Mouse (Mus musculus) layer of hippocampus, adult 9-10 months (tissue): ENCODE data around the gene Zdhhc1.

Experiments used
- DNase-seq: peaks from one replicate; pipeline ENCODE4 v3.0.0; 2022; ENCODE audit warnings: low spot score

Zdhhc1 gene

GRCm38 (mm10) chr8:105455218-105455617 lies 41.5 kb downstream of the Zdhhc1 start:
- no peak for DNase-seq

GRCm38 (mm10) chr8:105454088-105454487 lies 42.6 kb downstream of the Zdhhc1 start:
- no peak for DNase-seq

GRCm38 (mm10) chr8:105453296-105453695 lies 43.4 kb downstream of the Zdhhc1 start:
- no peak for DNase-seq

GRCm38 (mm10) chr8:105451903-105452603 lies 44.6 kb downstream of the Zdhhc1 start:
- no peak for DNase-seq

DNA sequence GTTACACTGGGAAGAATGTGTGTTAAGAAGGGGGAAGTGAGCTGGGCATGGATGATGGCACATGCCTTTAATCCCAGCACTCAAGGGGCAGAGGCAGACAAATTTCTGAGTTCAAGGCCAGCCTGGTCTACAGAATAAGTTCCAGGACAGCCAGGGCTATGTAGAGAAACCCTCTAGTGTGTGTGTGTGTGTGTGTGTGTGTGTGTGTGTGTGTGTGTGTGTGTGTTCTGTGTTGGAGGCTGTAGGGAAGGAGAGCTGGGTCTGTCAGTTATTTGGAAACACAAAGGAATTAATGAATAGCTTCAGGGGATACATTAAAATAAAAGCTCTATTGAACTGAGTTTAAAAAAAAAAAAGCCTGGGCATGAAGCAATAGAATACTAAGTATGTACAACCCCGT lies 45.7 kb downstream of the Zdhhc1 start:
- DNase-seq = no peak

- no peak for DNase-seq
Observed at GRCm38 (mm10) chr8:105448596-105448995, 48.1 kb downstream of the Zdhhc1 start.

- no peak for DNase-seq
Observed at GRCm38 (mm10) chr8:105448188-105448587, 48.5 kb downstream of the Zdhhc1 start.

- DNase-seq = no peak
Observed at GRCm38 (mm10) chr8:105446127-105446552, 50.6 kb downstream of the Zdhhc1 start.

- DNase-seq = no peak
Observed at GRCm38 (mm10) chr8:105445296-105446126, 51.2 kb downstream of the Zdhhc1 start.

- DNase-seq = no peak
Observed at GRCm38 (mm10) chr8:105442661-105443060, 54.0 kb downstream of the Zdhhc1 start.

GRCm38 (mm10) chr8:105441433-105441832 lies 55.3 kb downstream of the Zdhhc1 start:
- DNase-seq = no peak

DNA sequence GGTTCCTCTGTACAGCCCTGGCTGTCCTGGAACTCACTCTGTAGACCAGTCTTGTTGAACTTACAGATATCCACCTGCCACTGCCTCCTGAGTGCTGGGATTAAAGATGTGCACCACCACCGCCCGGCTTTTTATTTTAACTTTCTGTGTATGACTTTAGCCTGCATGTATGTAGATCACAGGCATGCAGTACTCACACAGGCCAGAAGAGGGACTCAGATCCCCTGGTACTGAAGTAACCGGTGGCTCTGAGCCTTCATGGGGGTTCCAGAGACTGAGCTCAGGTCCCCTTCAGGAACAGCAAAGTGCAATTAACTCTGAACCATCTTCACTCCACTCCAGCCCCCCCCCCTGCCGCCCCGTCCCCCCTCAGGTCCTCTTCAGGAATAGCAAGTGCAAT lies 57.8 kb downstream of the Zdhhc1 start:
- DNase-seq = no peak

DNA sequence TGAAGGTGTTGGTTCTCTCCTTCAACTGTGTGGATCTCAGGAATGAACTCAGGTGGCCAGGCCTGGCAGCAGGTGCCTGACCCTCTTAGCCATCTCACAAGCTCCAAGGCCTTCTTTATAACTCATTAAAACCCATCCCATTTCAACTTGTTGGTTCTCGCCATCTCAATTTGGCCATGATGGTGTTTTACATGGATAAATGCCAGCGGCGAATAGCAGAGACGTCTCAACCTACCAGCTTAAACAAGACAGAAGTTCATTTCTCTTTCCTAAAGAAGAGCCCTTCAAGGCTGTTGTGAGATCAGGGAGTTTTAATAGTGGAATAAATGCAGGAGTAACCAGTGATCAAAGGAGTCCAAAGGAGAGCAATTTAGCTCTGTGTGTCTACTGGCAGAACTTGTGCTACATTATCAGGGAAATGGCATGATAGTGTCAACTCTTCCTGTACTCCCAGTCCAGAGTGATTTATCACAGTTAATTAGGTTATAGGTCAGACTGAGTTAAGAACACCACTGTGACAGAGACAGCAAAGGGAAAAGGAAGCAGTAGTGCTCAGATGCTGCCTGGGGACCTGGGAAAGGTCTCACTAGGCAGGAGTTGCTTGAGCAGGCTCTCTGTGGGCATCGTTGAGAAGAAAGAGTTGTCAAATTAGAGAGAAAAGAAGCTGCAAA lies 59.5 kb downstream of the Zdhhc1 start:
- DNase-seq = no peak

DNA sequence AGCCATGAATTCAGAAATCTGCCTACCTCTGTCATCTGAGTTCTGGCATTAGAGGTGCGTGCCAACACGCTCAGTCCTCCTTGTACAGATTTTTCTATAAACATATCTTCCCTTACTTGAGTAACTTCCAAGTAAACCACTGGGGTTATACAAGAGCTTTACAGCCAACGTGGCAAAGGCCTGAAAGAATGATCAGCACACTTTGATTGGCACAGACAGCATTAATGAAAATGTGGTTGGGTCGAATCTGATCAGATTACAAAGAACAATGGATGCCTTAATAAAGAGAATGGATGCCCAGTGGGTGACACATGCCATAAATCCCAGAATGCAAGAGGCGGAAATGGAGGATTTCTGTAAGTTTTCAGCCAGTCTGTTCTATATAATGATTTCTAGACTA lies 60.5 kb downstream of the Zdhhc1 start:
- DNase-seq = no peak

DNA sequence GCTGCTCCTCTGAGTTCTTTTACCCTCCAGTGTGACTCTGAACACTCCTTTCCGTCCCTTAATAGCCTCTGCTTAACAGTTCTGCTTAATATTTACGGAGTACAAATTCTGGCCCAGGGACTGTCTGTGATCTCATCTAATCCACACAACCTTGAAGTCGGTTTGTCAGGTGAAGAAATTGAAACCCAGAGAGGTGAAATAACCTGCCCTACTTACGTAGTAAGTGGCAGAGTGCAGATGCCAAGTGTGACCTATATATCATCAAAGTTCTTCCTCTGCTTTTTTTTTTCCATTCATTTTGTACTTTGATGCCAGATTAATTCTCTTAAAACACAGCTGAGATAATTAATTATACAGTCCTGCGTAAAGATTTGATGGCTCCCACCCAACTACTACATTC lies 62.6 kb downstream of the Zdhhc1 start:
- DNase-seq = no peak

- no peak for DNase-seq
Observed at GRCm38 (mm10) chr8:105433511-105433910, 63.2 kb downstream of the Zdhhc1 start.

GRCm38 (mm10) chr8:105433021-105433420 lies 63.7 kb downstream of the Zdhhc1 start:
- no peak for DNase-seq

DNA sequence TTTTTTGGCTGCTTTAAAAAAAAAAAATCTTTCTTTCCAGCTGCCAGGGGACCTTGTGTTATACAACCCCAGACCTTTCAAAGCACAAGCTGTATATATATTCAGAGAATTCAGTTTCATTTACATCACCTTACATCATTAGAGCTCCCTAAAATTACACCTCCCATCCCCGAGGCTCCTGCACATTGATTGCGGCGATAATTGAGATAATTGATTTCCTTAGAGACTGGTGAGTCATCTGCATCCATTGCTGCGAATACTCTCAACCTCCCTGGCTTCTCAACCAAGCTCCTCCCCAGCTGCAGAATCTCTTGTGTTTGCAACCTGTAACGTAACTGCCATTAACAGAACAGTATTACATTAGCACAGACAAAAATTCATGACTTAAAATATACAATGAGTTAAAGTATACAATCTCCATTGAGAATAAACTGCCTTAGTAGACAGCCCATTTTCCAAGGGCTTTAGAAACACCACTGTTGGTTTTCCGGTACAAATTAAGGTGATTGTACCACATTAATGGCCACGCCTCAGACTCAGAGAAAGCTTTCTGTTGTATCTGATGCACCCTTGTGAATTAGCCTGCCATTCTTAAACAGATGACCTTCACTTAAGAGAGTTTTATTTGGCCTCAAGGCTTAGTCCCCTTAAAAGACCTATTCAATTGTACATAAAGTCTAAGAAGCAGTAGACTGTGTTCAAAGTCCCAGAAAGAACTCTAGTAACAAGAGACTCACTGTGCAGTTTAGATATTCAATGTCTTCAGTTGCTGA lies 64.8 kb downstream of the Zdhhc1 start:
- no peak for DNase-seq

GRCm38 (mm10) chr8:105426878-105427277 lies 69.8 kb downstream of the Zdhhc1 start:
- no peak for DNase-seq
